Mouse (Mus musculus): Measurements from ENCODE around the gene Gm8677.
"Not testable (repeated sequence)": the region's sequence is repeated elsewhere in the genome, so short reads cannot be mapped to it uniquely, and the experiment has no call there.

DNA sequence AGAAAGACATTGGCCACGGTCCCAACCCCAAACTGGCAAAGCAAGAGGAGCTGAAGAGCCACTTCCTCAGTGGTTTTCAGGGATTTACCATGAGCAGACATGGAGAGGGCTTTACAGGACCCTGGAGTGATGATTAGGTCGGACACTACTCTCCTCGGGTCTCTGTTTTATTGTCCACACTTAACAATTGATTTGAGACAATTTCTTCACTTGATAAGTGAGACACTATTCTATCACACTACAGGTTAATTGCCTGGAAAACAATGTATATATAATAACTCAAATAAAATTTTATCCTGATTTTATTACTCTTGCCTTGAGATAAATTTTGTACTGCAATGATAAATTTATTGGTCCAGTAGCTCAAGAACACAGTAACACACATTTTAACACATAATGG is 30.6 kb upstream of the Gm8677 start, which contains the start of gene Gm4201:
- TF ChIP-seq CTCF (IDR thresholded peaks at IDR 0.05; ENCODE audit: low read depth, low read length); GATA1 (IDR thresholded peaks at IDR 0.05; ENCODE audit: borderline replicate concordance, low read length); TAL1 (conservative IDR thresholded peaks at IDR 0.05; ENCODE audit: low read depth, low read length); POLR2AphosphoS5 (IDR thresholded peaks at IDR 0.05; ENCODE audit: insufficient replicate concordance, low read depth, low read length); GATA2 (IDR thresholded peaks at IDR 0.05; ENCODE audit: borderline replicate concordance, low read depth, low read length): not testable (repeated sequence)
